Mouse (Mus musculus) c-Kit-positive CD71-negative TER-119-negative erythroid progenitor cells, embryonic 14.5 days (primary cell): ENCODE results near the gene Vps18.
A peak's percentile ranks its signal among the peaks of the same experiment; 100 is the strongest.

Experiments
- DNase-seq: peaks from one replicate; pipeline ENCODE4 v3.0.0-alpha.2; 2013; ENCODE audit warnings: low read depth

Vps18 gene

GRCm38 (mm10) chr2:119292281-119292680, 3.7 kb downstream of the Vps18 start:
- no peak for DNase-seq

GRCm38 (mm10) chr2:119292852-119293251, 4.3 kb downstream of the Vps18 start:
- DNase-seq, result no peak

GRCm38 (mm10) chr2:119293311-119293710, 4.8 kb downstream of the Vps18 start:
- DNase-seq, result no peak

GRCm38 (mm10) chr2:119293776-119294390, 5.3 kb downstream of the Vps18 start:
- no peak for DNase-seq

GRCm38 (mm10) chr2:119294411-119294810, 5.9 kb downstream of the Vps18 start:
- DNase-seq, result no peak

GRCm38 (mm10) chr2:119296756-119297155, 8.2 kb downstream of the Vps18 start:
- DNase-seq, result no peak

- DNase-seq, result no peak
Observed at GRCm38 (mm10) chr2:119297506-119297905, 9.0 kb downstream of the Vps18 start.

GRCm38 (mm10) chr2:119298330-119298729, 9.8 kb downstream of the Vps18 start:
- DNase-seq, result no peak

GRCm38 (mm10) chr2:119298839-119299238, 10.3 kb downstream of the Vps18 start:
- no peak for DNase-seq

- peak; percentile 97 for DNase-seq
Observed at GRCm38 (mm10) chr2:119299981-119300818, 11.7 kb downstream of the Vps18 start.

GRCm38 (mm10) chr2:119300819-119301493, 12.4 kb downstream of the Vps18 start:
- DNase-seq, result no peak

- DNase-seq, result no peak
Observed at GRCm38 (mm10) chr2:119302876-119303275, 14.3 kb downstream of the Vps18 start.

- no peak for DNase-seq
Observed at GRCm38 (mm10) chr2:119304391-119304790, 15.9 kb downstream of the Vps18 start.

- DNase-seq, result no peak
Observed at GRCm38 (mm10) chr2:119304798-119305208, 16.3 kb downstream of the Vps18 start.

- no peak for DNase-seq
Observed at GRCm38 (mm10) chr2:119311544-119311943, 23.0 kb downstream of the Vps18 start.

GRCm38 (mm10) chr2:119312380-119312958, 23.9 kb downstream of the Vps18 start:
- DNase-seq, result no peak

- no peak for DNase-seq
Observed at GRCm38 (mm10) chr2:119313780-119314479, 25.4 kb downstream of the Vps18 start.

GRCm38 (mm10) chr2:119314742-119315310, 26.3 kb downstream of the Vps18 start:
- no peak for DNase-seq

GRCm38 (mm10) chr2:119318043-119318710, 29.6 kb downstream of the Vps18 start:
- no peak for DNase-seq

- no peak for DNase-seq
Observed at GRCm38 (mm10) chr2:119320571-119320970, 32.0 kb downstream of the Vps18 start.
